Mouse (Mus musculus) lung, embryonic 14.5 days (tissue): ENCODE data around the gene Nrip3. TPM values are rescaled to one million over a fixed set of nuclear protein-coding genes. Genes with fewer than 3 reads are reported as not detected.

Source experiments
- ATAC-seq: fragments of 200-750 bp; cut with Nextera tagmentation; 2 replicates; pipeline ENCODE4 v1.8.0; 2017; ENCODE audit warnings: mild to moderate bottlenecking, moderate TSS enrichment, moderate library complexity; ENCODE audit not compliant: insufficient read depth
- DNase-seq: peaks from one replicate; pipeline ENCODE4 v3.0.0-alpha.2; 2015
- H3K27ac ChIP-seq: fragments of 300-500 bp; sonication (generic); 2 replicates; pipeline ENCODE4 v1.5.1; 2014; ENCODE audit warnings: low read depth, mild to moderate bottlenecking, moderate library complexity
- H3K27me3 ChIP-seq: fragments of 300-500 bp; sonication (generic); 2 replicates; pipeline ENCODE4 v1.6.1; 2014; ENCODE audit warnings: low read length, control low read depth; ENCODE audit not compliant: insufficient read depth
- H3K36me3 ChIP-seq: fragments of 300-500 bp; sonication (generic); 2 replicates; pipeline ENCODE4 v1.6.1; 2014; ENCODE audit warnings: control low read depth; ENCODE audit not compliant: insufficient read depth
- H3K4me1 ChIP-seq: fragments of 300-500 bp; sonication (generic); 2 replicates; pipeline ENCODE4 v1.6.1; 2014; ENCODE audit warnings: antibody characterized with exemption, control low read depth; ENCODE audit not compliant: insufficient read depth
- H3K4me2 ChIP-seq: fragments of 300-500 bp; sonication (generic); 2 replicates; pipeline ENCODE4 v1.6.1; 2014; ENCODE audit warnings: mild to moderate bottlenecking
- H3K4me3 ChIP-seq: fragments of 300-500 bp; sonication (generic); 2 replicates; pipeline ENCODE4 v1.5.1; 2014; ENCODE audit warnings: low read depth, low read length
- H3K9ac ChIP-seq: fragments of 300-500 bp; sonication (generic); 2 replicates; pipeline ENCODE4 v1.6.1; 2014
- H3K9me3 ChIP-seq: fragments of 300-500 bp; sonication (generic); 2 replicates; pipeline ENCODE4 v1.6.1; 2016; ENCODE audit warnings: low read depth, low read length, control low read depth
- CTCF ChIP-seq: IDR thresholded peaks from 2 replicates; pipeline ENCODE4 v1.5.1; 2016; ENCODE audit warnings: antibody characterized with exemption, low read depth
- WGBS: fragments of 180-500 bp; shearing (Covaris S2); extraction: QIAGEN DNeasy Blood & Tissue Kit; methylation state at CpG from one replicate; pipeline ENCODE4 v1.1.7; 2014; 5-methylcytosine and 5-hydroxymethylcytosine counted together
- polyA plus RNA-seq: library from polyadenylated mRNA; unstranded; fragments of >200 nt; fragmentation: Nextera tagmentation; extraction: Ambion mirVana; gene quantifications from 2 replicates; pipeline ENCODE4 v1.2.1, GENCODE M21; 2014

Nrip3 gene
- polyA plus RNA-seq, 1 experiment from 2014 or later = 0.72 TPM

- TF ChIP-seq CTCF = no peak
- no peak overlapping the region for H3K9ac ChIP-seq
These were observed 72.9 kb downstream of the Nrip3 start for GRCm38 (mm10) chr7:109708961-109709382.

More at GRCm38 (mm10) chr7:109708961-109709382, 72.9 kb downstream of the Nrip3 start:
- DNase-seq (peak; percentile 85), ATAC-seq (peak; percentile 86)
- H3K4me2 ChIP-seq = no peak overlapping the region
- 21% methylated on average over 3 of the region's 3 CpGs for WGBS
- peaks cover 18% of the 10 kb centered on the region; the same call in 1 of the 2 replicates for H3K36me3 ChIP-seq
- H3K27me3 ChIP-seq = no peaks in the 10 kb centered on the region
- H3K27ac ChIP-seq = peak overlapping the region; percentile 61; the same call in 1 of the 2 replicates
- no peaks in the 10 kb centered on the region for H3K9me3 ChIP-seq
- H3K4me1 ChIP-seq = peaks cover 11% of the 10 kb centered on the region; the same call in 1 of the 2 replicates
- H3K4me3 ChIP-seq = no peak overlapping the region

Other genes starting within 250 kb of the Nrip3 start
- gene St5, start 78.4 kb downstream of the Nrip3 start, polyA plus RNA-seq = 67.4 and 68.6 TPM in 2 replicates
- 32.4 and 33.7 TPM in 2 replicates for gene Akip1, start 78.3 kb downstream of the Nrip3 start, polyA plus RNA-seq
- gene BC051019, start 58.2 kb downstream of the Nrip3 start, polyA plus RNA-seq = 0.38 TPM in 1 of 2 replicates, not detected in the other
- gene Ascl3, start 50.3 kb downstream of the Nrip3 start, polyA plus RNA-seq = 0.38 TPM in 1 of 2 replicates, not detected in the other
- 50.4 and 53.0 TPM in 2 replicates for gene Tmem9b, start 29.1 kb downstream of the Nrip3 start, polyA plus RNA-seq
- 1.3 and 2.0 TPM in 2 replicates for gene Scube2, start 83.7 kb upstream of the Nrip3 start, polyA plus RNA-seq
- 51.4 and 51.7 TPM in 2 replicates for gene Dennd5a, start 178.4 kb upstream of the Nrip3 start, polyA plus RNA-seq
- gene Tmem41b, start 204.9 kb upstream of the Nrip3 start, polyA plus RNA-seq = 67.0 and 67.7 TPM in 2 replicates
- gene Ipo7, start 236.2 kb upstream of the Nrip3 start, polyA plus RNA-seq = 20.0 and 21.8 TPM in 2 replicates